Mouse (Mus musculus): Measurements from ENCODE around the gene Serpina5.
"Not testable (repeated sequence)": the region's sequence is repeated elsewhere in the genome, so short reads cannot be mapped to it uniquely, and the experiment has no call there.

Serpina5 gene

DNA sequence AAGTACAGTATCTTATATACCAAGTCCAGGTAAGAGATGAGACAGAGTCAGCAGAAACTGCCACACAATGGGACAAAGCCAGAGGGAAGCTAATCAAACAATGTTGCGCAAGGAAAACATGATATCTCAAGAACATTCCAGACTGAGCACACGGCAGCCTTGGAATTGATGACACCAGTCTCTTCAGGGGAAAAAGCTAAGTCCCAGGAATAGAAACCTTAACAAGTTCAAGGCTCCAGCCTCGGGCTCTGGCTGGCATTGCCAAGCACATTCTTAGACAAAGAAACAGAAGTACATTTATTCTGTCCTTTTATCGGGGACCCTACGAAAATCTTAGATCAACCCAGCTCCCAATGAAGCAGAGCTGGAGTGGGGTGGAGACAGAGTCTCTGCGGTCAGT is at the start of gene Serpina5:
Serpina5 (plus strand) TSS at position 346 of the 400 bp plus-strand sequence.
- DNase-seq: no peak

DNA sequence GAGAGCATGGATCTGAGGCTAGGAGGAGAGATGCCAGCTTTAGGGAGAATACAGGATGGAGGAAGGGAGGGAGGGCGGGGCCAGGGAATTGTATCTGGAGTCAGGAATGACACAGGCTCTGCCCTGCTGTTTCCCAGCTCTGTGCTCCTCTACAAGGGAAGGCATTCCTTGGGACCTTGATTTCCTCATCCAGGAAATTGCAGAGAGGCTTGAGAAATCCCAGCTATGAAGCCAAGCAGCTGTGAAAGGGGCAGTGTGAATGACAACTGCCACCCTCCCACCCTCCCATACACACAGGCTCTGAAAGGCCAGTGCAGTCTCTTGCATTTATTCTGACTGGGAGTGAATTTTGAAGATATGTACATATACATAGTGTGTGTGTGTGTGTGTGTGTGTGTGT is 46.9 kb upstream of the Serpina5 start:
- no peak for DNase-seq

DNA sequence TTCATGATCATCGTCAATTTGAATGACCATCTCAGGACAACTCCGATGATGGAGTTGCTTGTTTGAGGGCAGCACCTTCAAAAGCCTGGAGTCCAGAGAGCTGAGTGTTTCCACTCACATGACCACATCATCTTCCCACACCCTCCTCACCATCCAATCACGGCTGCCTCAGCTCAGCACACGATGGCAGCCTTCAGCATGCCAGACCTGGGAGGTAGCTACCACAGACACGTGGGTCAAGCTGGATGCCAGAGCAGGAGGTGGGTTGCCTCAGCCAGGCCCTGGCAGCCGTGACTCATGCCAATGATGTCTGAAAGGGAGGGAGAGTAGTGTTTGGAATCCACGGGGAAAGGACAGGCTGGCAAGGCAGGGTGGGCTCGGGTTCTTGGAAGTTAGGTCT is 45.2 kb upstream of the Serpina5 start:
- no peak for DNase-seq

DNA sequence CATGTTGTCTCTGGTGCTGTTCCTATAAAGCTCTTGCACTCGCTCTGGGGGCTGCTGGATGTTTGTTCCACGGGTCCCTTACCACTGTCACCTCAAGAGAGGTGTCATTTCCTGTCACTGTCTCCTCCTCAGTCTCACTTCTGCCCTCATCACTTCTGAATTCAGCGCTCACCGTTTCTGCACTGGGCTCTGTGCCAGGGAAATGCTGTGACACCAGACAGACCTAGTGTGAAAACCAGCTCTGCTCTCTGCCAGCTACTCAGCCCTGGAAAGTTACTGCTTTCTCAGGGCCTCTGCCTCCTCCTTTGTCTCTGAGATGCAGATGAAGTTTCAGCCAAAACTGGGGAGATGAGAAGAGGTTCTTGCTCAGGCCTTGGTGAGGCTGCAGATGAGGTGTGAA is 43.9 kb upstream of the Serpina5 start:
- DNase-seq: no peak

DNA sequence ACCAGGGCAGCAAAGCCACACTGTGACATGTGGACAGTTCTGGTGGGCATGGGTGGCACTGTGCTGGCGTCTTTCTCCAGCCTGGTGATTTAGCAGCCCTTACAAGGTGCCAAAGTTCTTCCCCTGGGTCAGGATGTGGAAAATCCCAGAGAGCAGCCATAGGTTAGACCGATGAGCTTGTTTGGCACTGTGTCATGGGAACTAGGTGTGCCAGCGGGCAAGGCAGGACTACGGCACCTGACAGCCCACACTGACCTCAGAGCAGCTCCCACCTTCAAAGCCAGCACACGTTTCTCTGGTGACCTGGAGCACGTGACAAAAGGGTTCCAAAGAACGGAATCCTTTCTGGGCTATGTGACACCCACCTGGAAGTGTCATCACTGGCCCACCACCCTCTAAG is 43.4 kb upstream of the Serpina5 start:
- DNase-seq: no peak

DNA sequence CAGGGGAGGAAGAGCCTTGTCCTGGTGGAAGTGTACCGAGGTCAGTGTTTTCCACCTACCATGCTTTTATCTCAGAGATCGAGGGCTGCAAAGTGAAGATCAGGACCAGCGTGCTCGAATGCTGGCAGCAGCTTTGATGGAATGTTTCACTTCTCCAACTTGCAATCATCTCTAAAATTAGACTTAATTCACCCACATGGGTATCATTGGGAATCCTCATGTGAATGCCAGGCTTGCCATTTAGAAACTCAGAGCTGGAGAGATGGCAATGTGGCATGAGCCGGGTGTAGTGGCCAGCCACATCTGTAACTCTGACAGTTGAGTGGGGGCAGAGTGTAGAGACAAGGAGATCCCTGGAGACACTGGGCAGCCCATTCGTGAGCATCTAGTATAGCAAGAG is 40.8 kb upstream of the Serpina5 start:
- no peak for DNase-seq

DNA sequence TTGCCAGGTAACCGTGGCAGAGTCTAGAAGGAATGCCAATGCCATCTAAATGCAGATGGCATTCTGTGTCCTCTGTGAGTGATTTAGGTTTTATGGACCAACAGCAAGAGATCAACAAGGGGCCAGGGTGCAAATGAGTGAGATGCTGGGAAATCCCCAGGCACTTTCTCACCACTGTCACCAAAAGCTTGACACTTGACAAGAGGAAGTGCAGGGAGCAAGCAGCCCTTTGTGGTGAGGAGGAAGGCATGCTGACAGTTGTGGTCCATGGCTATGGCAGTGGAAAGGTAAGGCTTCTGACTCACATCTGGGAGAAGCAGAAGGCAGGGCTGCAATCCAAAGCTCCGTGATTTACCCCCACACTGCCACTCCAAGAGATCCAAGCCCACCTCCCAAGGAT is 39.1 kb upstream of the Serpina5 start:
- no peak for DNase-seq

DNA sequence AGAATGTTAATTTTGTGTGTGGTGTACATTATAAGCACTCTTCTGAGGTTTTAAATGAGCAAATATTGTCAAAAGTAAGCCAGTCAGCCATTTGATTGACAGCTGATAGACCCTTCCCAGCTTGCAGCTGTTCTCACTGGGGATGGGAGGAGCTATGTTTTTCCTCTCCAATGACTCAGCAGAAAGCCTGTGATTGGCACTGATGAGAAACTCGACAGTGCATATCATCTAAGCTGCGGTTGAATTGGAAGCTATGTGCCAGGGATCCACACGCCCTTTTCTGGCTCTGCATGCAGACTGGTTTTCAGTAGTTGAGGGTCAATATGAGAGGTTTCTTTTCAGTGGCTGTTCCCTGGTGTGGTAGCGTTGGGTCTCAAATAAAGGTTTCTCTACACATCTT is 36.4 kb upstream of the Serpina5 start:
- no peak for DNase-seq

DNA sequence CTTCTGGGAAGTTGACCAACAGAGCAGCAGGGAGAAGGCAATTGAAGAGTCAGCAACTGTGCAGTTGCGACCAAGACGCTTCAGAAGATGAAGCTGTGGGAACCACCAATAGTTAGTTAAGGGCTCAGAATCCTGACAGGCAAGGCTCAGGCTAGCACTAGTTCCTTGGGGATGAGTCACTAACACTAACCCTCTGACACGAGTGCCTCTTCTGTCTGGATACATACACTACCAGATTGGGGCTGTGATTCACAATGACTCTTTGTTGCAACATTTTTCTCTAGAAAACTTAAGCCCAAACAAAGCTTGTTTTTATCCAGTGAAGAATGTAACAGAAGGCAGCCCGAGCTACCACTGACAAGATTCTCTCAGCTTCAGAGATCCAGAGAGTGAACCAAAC is 35.9 kb upstream of the Serpina5 start:
- no peak for DNase-seq

DNA sequence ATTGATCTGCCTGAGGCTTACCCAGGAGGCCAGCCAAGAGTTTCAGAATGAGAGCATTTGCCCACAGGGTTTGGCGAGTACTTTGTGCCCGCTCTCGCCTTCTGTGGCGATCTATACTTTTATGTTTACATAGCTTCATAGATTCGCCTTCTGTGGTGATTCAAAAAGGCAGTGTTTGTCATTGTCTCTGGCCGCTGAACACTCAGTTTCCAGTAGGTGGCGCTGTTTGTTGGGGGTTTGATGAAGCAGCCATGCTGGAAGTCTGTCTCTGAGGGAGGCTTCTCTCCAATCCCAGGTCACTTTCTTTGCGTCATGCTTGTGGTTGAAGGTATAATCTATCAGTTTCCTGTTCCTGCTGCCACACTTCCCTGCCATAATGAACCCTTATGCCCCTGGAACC is 34.7 kb upstream of the Serpina5 start:
- peak; percentile 43 for DNase-seq

DNA sequence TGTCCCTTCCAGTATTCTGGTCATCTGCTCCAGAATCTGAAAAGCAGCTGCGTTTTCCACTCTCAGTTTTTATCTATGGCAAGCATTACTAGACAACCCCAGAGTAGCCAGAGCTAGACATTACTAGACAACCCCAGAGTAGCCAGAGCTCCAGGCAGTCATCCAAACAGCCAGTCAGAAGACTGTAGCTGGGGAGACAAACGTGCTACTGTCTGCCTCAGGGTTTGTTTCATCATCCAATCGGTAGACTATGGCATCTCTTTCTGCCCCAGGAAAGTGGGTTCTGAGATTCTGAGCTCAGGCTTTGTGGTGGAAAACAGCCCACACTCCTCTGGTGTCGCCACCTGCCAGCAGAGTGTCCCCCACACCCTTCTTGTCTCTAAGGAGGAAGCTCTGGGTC is 33.4 kb upstream of the Serpina5 start:
- peak; percentile 47 for DNase-seq

DNA sequence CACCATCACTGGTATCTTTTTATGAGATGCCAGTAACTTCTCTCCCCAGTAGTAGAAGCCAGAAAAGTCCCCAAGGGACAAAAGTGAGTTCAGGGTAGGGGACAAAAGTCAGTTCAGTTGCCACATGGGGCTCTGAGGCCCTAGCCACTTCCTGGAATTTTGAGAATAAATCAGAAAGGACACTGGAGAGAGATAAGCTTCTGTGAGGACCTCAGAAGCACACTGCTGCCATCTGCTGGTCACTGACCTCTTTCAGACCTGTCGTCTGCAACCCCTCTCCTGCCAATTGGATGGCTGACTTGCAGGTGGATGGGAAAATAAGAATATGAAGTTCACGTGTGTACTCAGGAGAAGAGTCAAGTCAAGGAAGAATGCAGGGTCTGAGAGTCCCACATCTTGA is 31.3 kb upstream of the Serpina5 start:
- peak; percentile 55 for DNase-seq

DNA sequence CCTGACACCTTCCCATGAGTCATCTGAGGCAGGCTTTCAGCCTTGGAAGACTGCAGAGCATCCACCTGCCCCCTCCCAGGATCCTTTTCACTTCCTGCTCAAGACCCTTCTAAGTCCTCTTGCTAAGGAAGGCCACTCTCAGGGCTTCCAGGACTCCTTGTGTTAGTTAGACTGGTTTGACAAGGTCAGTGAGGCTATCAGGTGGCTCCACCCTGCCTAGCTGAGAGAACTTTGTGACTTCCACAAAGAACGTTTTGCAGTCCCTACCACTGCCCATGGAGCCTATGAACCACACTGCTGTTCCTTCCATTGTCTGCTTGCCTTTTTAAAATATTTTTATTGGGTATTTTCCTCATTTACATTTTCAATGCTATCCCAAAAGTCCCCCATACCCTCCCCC is 29.2 kb upstream of the Serpina5 start:
- DNase-seq: no peak

DNA sequence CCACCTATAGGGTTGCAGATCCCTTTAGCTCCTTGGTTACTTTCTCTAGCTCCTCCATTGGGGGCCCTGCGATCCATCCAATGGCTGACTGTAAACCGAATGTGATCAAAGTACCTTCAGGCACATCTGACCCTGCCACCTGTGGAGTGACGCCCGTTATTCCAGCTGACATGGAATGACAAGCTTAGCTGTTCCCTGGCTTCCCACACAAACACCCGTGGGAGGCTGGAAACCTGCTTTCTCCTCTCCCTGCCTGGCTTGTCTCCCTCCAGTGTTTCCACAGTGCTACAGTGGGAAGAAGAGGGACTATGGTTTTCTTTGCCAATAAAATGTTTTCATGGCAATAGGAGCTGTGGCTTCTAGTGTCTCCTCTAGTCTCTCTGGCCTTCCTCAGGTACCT is 28.6 kb upstream of the Serpina5 start:
- DNase-seq: no peak

DNA sequence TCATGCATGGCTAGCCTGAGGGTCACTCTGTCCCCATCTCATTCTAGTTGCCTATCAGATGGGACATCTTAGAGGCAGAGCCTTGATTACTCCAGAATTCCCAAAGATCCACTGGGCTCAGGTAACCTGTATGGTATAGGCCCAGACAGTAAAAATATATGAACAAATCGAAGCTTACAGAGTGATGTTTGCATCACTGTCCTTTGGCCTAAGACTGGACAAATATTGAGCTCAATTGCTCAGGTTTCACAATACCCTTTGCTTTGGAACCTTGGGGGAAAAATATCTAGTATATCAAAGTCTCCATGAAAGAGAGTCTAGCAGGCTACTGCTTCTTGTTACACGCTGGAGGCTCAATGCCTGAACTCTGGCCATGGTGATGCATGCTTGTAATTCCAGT is 10.8 kb upstream of the Serpina5 start:
- DNase-seq: no peak

DNA sequence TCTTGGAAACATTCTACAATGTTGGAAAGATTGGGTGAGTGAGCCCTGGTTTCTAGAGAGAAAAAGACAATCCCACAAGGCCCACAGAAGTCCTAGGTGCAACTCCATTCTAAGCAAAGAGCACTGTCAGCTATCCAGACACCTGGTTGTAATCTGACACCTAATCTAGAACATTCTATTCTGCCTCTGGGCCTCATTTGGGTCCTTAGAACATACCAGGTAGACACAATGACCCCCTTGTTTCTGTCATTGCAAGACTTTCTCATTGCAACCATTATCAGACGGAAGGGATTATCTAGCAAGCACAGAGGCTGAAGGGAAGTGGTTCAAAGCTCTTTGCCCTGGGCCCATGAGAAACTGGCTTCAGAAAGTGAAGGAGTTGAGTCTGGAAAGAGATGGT is 9.6 kb upstream of the Serpina5 start:
- no peak for DNase-seq

DNA sequence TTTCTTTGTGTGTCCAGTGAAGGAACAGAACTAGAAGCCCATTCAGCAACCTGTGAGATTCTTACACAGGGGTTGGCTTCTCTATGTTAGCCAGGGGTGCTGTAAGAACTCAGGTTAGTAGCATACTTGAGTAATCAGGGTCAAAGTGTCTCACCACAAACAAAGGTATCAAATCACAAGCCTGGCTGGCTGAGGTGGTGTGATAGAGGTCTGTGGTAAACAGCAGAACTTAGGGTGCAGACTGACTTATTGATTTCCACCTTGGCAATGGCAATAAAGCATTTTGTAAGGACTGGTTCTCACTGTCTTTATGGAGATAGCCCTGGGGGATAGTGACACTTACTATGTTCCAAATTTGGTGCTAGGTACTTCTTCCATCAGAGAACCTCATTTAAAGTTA is 4.9 kb downstream of the Serpina5 start:
- no peak for DNase-seq

DNA sequence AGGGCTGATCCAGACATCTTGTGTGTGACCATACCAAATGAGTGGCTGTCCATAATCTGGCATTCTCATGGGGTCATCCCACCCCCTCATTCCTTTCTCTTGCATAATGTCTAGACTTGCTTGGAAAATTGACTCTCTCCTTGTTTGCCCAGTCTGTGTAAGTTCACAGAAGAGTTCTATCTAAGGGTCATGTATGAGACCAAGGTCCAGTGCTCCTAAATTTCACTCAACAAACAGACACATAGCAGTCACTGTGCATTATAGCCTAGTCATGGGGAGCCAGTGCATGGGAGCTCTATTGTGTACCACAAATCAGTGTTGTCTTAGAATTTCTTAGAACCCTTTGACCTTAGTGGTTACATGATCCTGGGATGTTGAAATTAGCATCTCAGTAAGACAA is 6.0 kb downstream of the Serpina5 start:
- DNase-seq: no peak

DNA sequence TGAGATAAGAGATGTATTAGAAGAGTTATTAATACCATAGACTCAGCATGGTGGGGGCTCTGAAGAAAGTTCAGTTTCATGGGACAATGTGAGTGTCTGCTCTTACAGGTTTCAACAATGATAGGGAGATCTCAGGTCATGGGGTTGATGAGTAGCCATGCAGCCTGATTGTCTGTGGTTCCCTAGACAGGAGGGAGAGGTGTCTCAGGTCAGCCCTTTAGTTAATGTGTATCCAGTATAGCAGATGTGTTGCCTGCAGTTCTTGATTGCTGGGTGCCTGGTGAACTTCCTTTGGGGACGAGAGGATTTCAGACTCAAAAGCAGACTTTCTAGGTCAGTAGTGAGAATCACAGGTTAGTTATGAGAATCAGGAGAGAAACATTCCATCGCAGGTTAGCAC is 7.6 kb downstream of the Serpina5 start:
- DNase-seq: no peak

DNA sequence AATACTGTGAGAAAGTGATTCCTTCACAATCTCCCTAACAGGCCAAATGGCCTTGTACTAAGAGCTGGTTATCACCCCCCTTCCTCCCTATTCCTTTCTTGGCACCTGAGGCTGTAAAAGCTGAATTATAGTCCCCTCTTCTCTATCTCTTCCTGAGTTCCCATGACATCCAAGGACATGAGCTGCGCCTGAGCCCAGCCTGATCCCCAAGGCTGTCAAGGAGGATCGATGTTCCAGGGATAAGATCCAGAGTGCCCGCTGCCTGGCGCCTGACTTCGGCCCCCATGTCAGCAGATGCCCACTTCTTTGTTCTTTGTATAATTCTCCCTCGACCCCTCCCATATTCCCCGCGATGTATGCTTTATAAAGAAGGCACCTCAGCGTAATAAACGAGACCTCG is 11.4 kb downstream of the Serpina5 start, which contains the start of gene Serpina3a:
Serpina3a (plus strand) TSS at position 392 of the 400 bp plus-strand sequence.
- DNase-seq: not testable (repeated sequence)

DNA sequence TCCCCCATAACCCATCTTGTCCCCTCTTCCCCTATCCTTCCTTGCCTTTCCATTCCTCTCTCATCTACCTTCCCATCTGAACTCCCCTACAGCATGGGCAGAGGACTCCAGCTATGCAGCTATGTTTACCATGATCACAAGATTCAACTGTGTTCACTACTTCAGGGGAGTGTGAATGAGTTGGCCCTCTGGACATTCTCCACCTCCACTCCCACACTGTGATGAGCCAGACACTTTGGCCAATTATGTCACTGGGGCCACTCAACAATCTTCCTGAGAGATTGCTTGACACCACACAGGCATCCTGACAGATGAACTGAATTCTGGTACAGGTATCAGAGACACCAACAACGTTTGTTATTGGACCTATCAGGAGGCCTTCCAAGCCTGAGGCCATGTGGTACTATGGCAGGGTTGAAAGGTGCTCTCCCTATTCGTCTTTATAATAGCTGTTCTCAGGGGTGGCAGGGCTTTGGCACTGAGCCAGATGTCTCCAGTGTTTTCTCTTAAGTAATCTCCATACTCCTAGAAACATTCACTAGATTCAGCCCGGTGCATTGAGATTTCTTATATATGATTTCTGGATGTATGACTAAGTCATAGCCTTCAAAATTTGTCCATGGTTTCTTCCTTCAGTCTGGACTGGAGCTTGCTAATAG is 14.1 kb downstream of the Serpina5 start:
- DNase-seq: no peak

DNA sequence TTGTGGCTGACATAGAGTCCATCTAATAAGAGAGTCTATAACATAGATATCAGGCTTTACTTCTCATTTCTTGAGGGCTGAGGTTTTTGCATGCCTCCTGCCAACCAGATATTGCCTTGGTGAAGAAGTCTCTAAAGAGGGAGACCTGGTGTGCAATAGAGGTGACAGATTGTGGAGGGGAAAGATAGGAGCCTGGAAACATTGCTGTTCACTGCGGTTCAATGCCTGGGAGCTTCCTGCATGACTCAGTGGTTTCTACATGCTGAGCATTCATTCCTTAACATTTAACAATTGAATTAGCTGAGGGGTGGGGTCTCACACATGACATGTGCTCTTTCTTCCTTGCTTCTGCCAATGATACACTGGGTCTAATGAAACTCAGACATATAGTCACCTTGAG is 22.2 kb downstream of the Serpina5 start:
- no peak for DNase-seq

DNA sequence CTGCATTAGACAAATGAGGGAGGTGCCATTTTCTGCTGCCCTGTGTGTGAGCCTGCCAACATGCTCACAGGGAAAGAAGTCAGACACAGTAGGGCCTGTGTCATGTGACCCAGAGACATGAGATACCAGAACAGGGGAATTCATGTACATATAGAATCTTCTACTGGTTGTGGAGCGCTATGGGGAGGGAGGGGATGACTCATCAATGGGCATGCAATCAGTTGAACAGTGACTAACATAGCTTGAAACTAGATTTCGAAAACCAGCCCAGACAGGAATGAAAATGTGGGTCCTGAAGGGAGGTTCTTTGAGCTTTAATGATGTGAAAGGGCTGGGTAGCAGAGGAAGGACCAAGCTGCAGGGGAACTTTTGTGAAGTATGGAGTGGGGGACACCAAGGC is 23.1 kb downstream of the Serpina5 start:
- no peak for DNase-seq

DNA sequence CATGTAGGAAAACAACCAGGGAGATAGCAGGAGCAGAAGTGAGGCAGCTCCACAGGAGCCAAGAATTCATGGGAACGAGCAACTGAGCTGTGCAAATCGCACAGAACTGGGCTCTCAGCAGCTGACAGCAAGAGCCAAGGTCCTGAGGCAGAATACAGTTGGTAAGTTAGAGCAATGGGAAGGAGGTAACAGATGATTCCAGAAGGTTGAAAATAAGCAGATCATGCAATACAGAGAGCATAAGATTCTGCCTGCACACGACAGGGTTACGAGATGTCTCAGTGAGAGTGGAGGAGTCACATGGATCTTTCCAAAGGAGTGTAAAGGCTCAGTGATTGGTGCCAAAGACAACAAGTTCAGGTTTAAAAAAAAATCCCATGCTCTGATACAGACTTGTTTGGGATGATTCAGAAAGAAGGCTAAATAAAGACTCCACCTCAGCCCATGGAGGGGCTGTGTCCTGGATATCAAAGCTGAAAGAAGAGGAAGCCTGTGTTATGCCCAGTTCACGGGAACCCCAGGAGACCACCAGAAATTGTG is 24.2 kb downstream of the Serpina5 start:
- no peak for DNase-seq

DNA sequence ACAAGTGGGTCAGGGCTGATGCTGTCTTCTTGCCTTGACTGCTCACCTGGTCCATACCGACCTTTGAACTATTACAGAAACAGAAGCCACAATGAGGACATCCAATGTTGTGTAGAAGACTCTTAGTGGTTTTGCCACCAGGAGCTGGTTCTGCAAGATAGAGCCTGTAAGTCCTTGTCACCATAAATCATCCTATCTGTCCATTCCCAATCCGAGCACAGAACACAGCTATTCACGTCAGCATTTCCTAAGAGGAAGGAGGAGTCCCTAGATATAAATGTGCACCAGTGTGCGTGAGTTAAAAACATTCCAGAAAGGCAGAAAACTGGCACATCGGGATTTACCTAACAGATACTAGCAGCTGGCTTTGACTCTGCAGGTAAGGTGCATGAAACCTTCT is 26.8 kb downstream of the Serpina5 start, which contains the start of gene Serpina3b:
Serpina3b (plus strand) TSS at position 301 of the 400 bp plus-strand sequence.
- no peak for DNase-seq

Measured in cerebellum, adult 9-10 months (tissue).